Mouse (Mus musculus) megakaryocyte, embryonic 14.5 days (primary cell): ENCODE measurements around the gene Naaa.

Experiments used
- FLI1 ChIP-seq: IDR thresholded peaks from 2 replicates; pipeline ENCODE4 v1.6.1; 2012; ENCODE audit warnings: low read length, inconsistent platforms, mixed read lengths
- GATA1 ChIP-seq: IDR thresholded peaks from 3 replicates; pipeline ENCODE4 v1.6.1; 2012; ENCODE audit warnings: mixed read lengths, low read length, inconsistent platforms, borderline replicate concordance

GRCm38 (mm10) chr5:92277437-92278394 is at the start of gene Naaa:
- TF ChIP-seq GATA1: no peak
- TF ChIP-seq FLI1: no peak
